Comparison of ENCODE assay signal across 7 mouse cellular contexts in genomic region chr7:109752008-109752925, GRCm38 (mm10). TPM values are rescaled to one million over a fixed set of nuclear protein-coding genes. Genes with fewer than 3 reads are reported as not detected.
DNase-seq lines count a peak whose midpoint lies in the region; ATAC-seq and TF ChIP-seq lines count a peak whose summit lies in the region.

Gene Tmem9b, minus strand, starts transcription at chr7:109752875.

- peak within 1 kb of the TSS; percentile 82 for H3K9ac ChIP-seq in intestine, postnatal 0 days (ENCODE audit: low read depth, low read length)
- peak within 1 kb of the TSS; percentile 84 for H3K9ac ChIP-seq in midbrain, embryonic 12.5 days (replicated peaks)

- DNase-seq in adrenal gland, postnatal 10 days: peak; percentile 91
- peak; percentile 86 for DNase-seq in embryo, embryonic 9.5 days (ENCODE audit: extremely low spot score)
- no peak for DNase-seq in gonadal fat pad, adult 2 months (ENCODE audit: low read depth)
- DNase-seq in limb, embryonic 10.5 days (ENCODE audit: low spot score): peak; percentile 86
- DNase-seq in skeletal muscle tissue, adult 2 months (ENCODE audit: low read depth, low spot score): peak; percentile 63

- 0 out of 2 replicates have a peak, but pooled peaks cover 8% of the 10 kb centered on the region for H3K36me3 ChIP-seq in intestine, postnatal 0 days (ENCODE audit: control insufficient read depth, insufficient read depth)
- no peaks in the 10 kb centered on the region for H3K36me3 ChIP-seq in limb, embryonic 10.5 days
- peaks cover 5% of the 10 kb centered on the region; the same call in 1 of the 2 replicates for H3K36me3 ChIP-seq in midbrain, embryonic 12.5 days

- H3K27me3 ChIP-seq in intestine, postnatal 0 days (replicated peaks; ENCODE audit: control insufficient read depth, insufficient read depth, low read length): no peaks in the 10 kb centered on the region
- no peaks in the 10 kb centered on the region for H3K27me3 ChIP-seq in limb, embryonic 10.5 days (ENCODE audit: low read depth, poor library complexity, severe bottlenecking)
- no peaks in the 10 kb centered on the region for H3K27me3 ChIP-seq in midbrain, embryonic 12.5 days

- WGBS in intestine, postnatal 0 days: under 1% methylated on average over 74 of the region's 74 CpGs
- WGBS in limb, embryonic 10.5 days: under 1% methylated on average over 74 of the region's 74 CpGs
- WGBS in midbrain, embryonic 12.5 days: under 1% methylated on average over 73 of the region's 74 CpGs

- H3K27ac ChIP-seq in intestine, postnatal 0 days (ENCODE audit: low read depth, low read length): peak within 1 kb of the TSS; percentile 97
- H3K27ac ChIP-seq in limb, embryonic 10.5 days: peak within 1 kb of the TSS; percentile 85
- peak within 1 kb of the TSS; percentile 80 for H3K27ac ChIP-seq in midbrain, embryonic 12.5 days (replicated peaks)

- no peaks in the 10 kb centered on the region for H3K4me1 ChIP-seq in intestine, postnatal 0 days (replicated peaks; ENCODE audit: control insufficient read depth, insufficient read depth, low read length)
- peaks cover 17% of the 10 kb centered on the region for H3K4me1 ChIP-seq in limb, embryonic 10.5 days
- peaks cover 15% of the 10 kb centered on the region for H3K4me1 ChIP-seq in midbrain, embryonic 12.5 days

- H3K4me2 ChIP-seq in intestine, postnatal 0 days (replicated peaks; ENCODE audit: low read depth): peak within 1 kb of the TSS; percentile 82
- peak within 1 kb of the TSS; percentile 92 for H3K4me2 ChIP-seq in midbrain, embryonic 12.5 days (replicated peaks)

- no peaks in the 10 kb centered on the region for H3K9me3 ChIP-seq in intestine, postnatal 0 days (ENCODE audit: control insufficient read depth)
- H3K9me3 ChIP-seq in limb, embryonic 10.5 days (replicated peaks): no peaks in the 10 kb centered on the region
- H3K9me3 ChIP-seq in midbrain, embryonic 12.5 days: no peaks in the 10 kb centered on the region

- H3K4me3 ChIP-seq in intestine, postnatal 0 days (ENCODE audit: low read depth, low read length): peak within 1 kb of the TSS; percentile 84
- peak within 1 kb of the TSS; percentile 74 for H3K4me3 ChIP-seq in limb, embryonic 10.5 days
- H3K4me3 ChIP-seq in midbrain, embryonic 12.5 days: peak within 1 kb of the TSS; percentile 85

- ATAC-seq in intestine, postnatal 0 days: peak; percentile 91
- ATAC-seq in midbrain, embryonic 12.5 days (ENCODE audit: low FRiP score, low read depth): peak; percentile 90

- peak; percentile 24; the same call in 1 of the 2 replicates for TF ChIP-seq CTCF in intestine, postnatal 0 days (IDR thresholded peaks at IDR 0.05; ENCODE audit: low read depth)

RNA-seq across cellular contexts. Expression of gene Tmem9b, which starts in this region (rescaled TPM):
- total RNA-seq in adrenal gland, postnatal 10 days (2021): 10 to 100 TPM; 36.3 to 36.7 TPM
- 48.1 and 51.9 TPM in 2 replicates for polyA plus RNA-seq in gonadal fat pad, adult 2 months (2012; rRNA removed)
- polyA plus RNA-seq in intestine, postnatal 0 days (2015; fragmentation: Nextera tagmentation; extraction: Ambion mirVana): 135 and 145 TPM in 2 replicates
- polyA plus RNA-seq in limb, embryonic 10.5 days (2016; fragmentation: Nextera tagmentation; extraction: Ambion mirVana): 17.3 and 18.0 TPM in 2 replicates
- 62.3 and 64.5 TPM in 2 replicates for polyA plus RNA-seq in midbrain, embryonic 12.5 days (2016; fragmentation: Nextera tagmentation; extraction: Ambion mirVana)
